Mouse (Mus musculus): Measurements from ENCODE around the gene Tnp2. TPM values are rescaled to one million over a fixed set of nuclear protein-coding genes. Genes with fewer than 3 reads are reported as not detected.

Tnp2 gene
- not detected in 2 replicates for polyA plus RNA-seq (2016; fragmentation: Nextera tagmentation; extraction: Ambion mirVana)

GRCm38 (mm10) chr16:10788271-10788670, at the start of gene Tnp2:
Gene Tnp2, minus strand, starts transcription at chr16:10788660.
- peaks cover 33% of the 10 kb centered on the region for H3K27me3 ChIP-seq (replicated peaks; ENCODE audit: low read depth, poor library complexity, severe bottlenecking)
- peak within 1 kb of the TSS; percentile 41; the same call in 1 of the 2 replicates for H3K27ac ChIP-seq (replicated peaks)
- H3K4me1 ChIP-seq, result peaks cover 51% of the 10 kb centered on the region
- no peak within 1 kb of the TSS for H3K4me3 ChIP-seq
- no peak for DNase-seq (ENCODE audit: low spot score)
- no peaks in the 10 kb centered on the region for H3K9me3 ChIP-seq
- 53% methylated on average over 16 of the region's 16 CpGs for WGBS
- H3K36me3 ChIP-seq (replicated peaks), result no peaks in the 10 kb centered on the region

- Histone ChIP-seq H3K27me3 (replicated peaks; ENCODE audit: low read depth, poor library complexity, severe bottlenecking) (peaks cover 6% of the 10 kb centered on the region), H3K4me1 (peaks cover 43% of the 10 kb centered on the region), H3K4me3 (no peak overlapping the region), H3K27ac (replicated peaks) (no peak overlapping the region; the same call in 1 of the 2 replicates), H3K9me3 (no peaks in the 10 kb centered on the region), H3K36me3 (replicated peaks) (peaks cover 25% of the 10 kb centered on the region)
- WGBS, result 77% methylated on average over 1 of the region's 1 CpGs
- DNase-seq (ENCODE audit: low spot score), result no peak
Measured at GRCm38 (mm10) chr16:10837903-10838302, 49.4 kb upstream of the Tnp2 start.

GRCm38 (mm10) chr16:10837250-10837649, 48.8 kb upstream of the Tnp2 start:
- H3K36me3 ChIP-seq (replicated peaks), result peaks cover 25% of the 10 kb centered on the region
- no peak for DNase-seq (ENCODE audit: low spot score)
- no peak overlapping the region for H3K4me3 ChIP-seq
- H3K27ac ChIP-seq (replicated peaks), result no peak overlapping the region
- no peaks in the 10 kb centered on the region for H3K9me3 ChIP-seq
- WGBS, result 91% methylated on average over 3 of the region's 3 CpGs
- peaks cover 43% of the 10 kb centered on the region for H3K4me1 ChIP-seq
- H3K27me3 ChIP-seq (replicated peaks; ENCODE audit: low read depth, poor library complexity, severe bottlenecking), result peaks cover 6% of the 10 kb centered on the region

- Histone ChIP-seq H3K27ac (replicated peaks) (no peak overlapping the region), H3K4me1 (peaks cover 43% of the 10 kb centered on the region), H3K36me3 (replicated peaks) (peaks cover 24% of the 10 kb centered on the region), H3K27me3 (replicated peaks; ENCODE audit: low read depth, poor library complexity, severe bottlenecking) (peaks cover 6% of the 10 kb centered on the region), H3K4me3 (no peak overlapping the region), H3K9me3 (no peaks in the 10 kb centered on the region)
- WGBS, result 93% methylated on average over 3 of the region's 3 CpGs
- no peak for DNase-seq (ENCODE audit: low spot score)
Measured at GRCm38 (mm10) chr16:10836388-10836787, 47.9 kb upstream of the Tnp2 start.

- Histone ChIP-seq H3K4me3 (peak within 1 kb of the TSS; percentile 77), H3K4me1 (peaks cover 43% of the 10 kb centered on the region), H3K27ac (replicated peaks) (peak within 1 kb of the TSS; percentile 95), H3K36me3 (replicated peaks) (peaks cover 10% of the 10 kb centered on the region), H3K9me3 (no peaks in the 10 kb centered on the region), H3K27me3 (replicated peaks; ENCODE audit: low read depth, poor library complexity, severe bottlenecking) (peaks cover 6% of the 10 kb centered on the region)
- peak; percentile 93 for DNase-seq (ENCODE audit: low spot score)
- under 1% methylated on average over 69 of the region's 69 CpGs for WGBS
Measured at GRCm38 (mm10) chr16:10834911-10835587, 46.6 kb upstream of the Tnp2 start, which contains the start of gene Rmi2. Gene Rmi2, plus strand, starts transcription at chr16:10835059.

- H3K27me3 ChIP-seq (replicated peaks; ENCODE audit: low read depth, poor library complexity, severe bottlenecking), result peaks cover 6% of the 10 kb centered on the region
- H3K9me3 ChIP-seq, result no peaks in the 10 kb centered on the region
- H3K4me3 ChIP-seq, result peak overlapping the region; percentile 77
- WGBS, result 13% methylated on average over 12 of the region's 12 CpGs
- H3K36me3 ChIP-seq (replicated peaks), result peaks cover 5% of the 10 kb centered on the region; the same call in 1 of the 2 replicates
- H3K27ac ChIP-seq (replicated peaks), result peak overlapping the region; percentile 95; the same call in 1 of the 2 replicates
- H3K4me1 ChIP-seq, result peaks cover 38% of the 10 kb centered on the region
- DNase-seq (ENCODE audit: low spot score), result no peak
Measured at GRCm38 (mm10) chr16:10834542-10834910, 46.1 kb upstream of the Tnp2 start.

GRCm38 (mm10) chr16:10828461-10828805, 40.0 kb upstream of the Tnp2 start:
- no peaks in the 10 kb centered on the region; the same call in 1 of the 2 replicates for H3K9me3 ChIP-seq
- H3K36me3 ChIP-seq (replicated peaks), result no peaks in the 10 kb centered on the region
- H3K4me3 ChIP-seq, result no peak overlapping the region
- H3K4me1 ChIP-seq, result peaks cover 10% of the 10 kb centered on the region; the same call in 1 of the 2 replicates
- no peak overlapping the region for H3K27ac ChIP-seq (replicated peaks)
- no peaks in the 10 kb centered on the region; the same call in 1 of the 2 replicates for H3K27me3 ChIP-seq (replicated peaks; ENCODE audit: low read depth, poor library complexity, severe bottlenecking)
- WGBS, result 76% methylated on average over 4 of the region's 4 CpGs
- no peak for DNase-seq (ENCODE audit: low spot score)

GRCm38 (mm10) chr16:10827766-10828460, 39.5 kb upstream of the Tnp2 start:
- H3K36me3 ChIP-seq (replicated peaks), result no peaks in the 10 kb centered on the region
- H3K4me1 ChIP-seq, result peaks cover 10% of the 10 kb centered on the region; the same call in 1 of the 2 replicates
- H3K4me3 ChIP-seq, result no peak overlapping the region
- no peaks in the 10 kb centered on the region for H3K27me3 ChIP-seq (replicated peaks; ENCODE audit: low read depth, poor library complexity, severe bottlenecking)
- no peaks in the 10 kb centered on the region; the same call in 1 of the 2 replicates for H3K9me3 ChIP-seq
- H3K27ac ChIP-seq (replicated peaks), result no peak overlapping the region
- 86% methylated on average over 7 of the region's 7 CpGs for WGBS
- no peak for DNase-seq (ENCODE audit: low spot score)

GRCm38 (mm10) chr16:10827269-10827668, 38.8 kb upstream of the Tnp2 start:
- Histone ChIP-seq H3K36me3 (replicated peaks) (no peaks in the 10 kb centered on the region), H3K27me3 (replicated peaks; ENCODE audit: low read depth, poor library complexity, severe bottlenecking) (no peaks in the 10 kb centered on the region), H3K4me1 (peaks cover 10% of the 10 kb centered on the region; the same call in 1 of the 2 replicates), H3K4me3 (no peak overlapping the region), H3K27ac (replicated peaks) (no peak overlapping the region), H3K9me3 (no peaks in the 10 kb centered on the region; the same call in 1 of the 2 replicates)
- 90% methylated on average over 9 of the region's 9 CpGs for WGBS
- DNase-seq (ENCODE audit: low spot score), result no peak

- Histone ChIP-seq H3K4me1 (peaks cover 15% of the 10 kb centered on the region; the same call in 1 of the 2 replicates), H3K27me3 (replicated peaks; ENCODE audit: low read depth, poor library complexity, severe bottlenecking) (no peaks in the 10 kb centered on the region), H3K4me3 (no peak overlapping the region), H3K27ac (replicated peaks) (no peak overlapping the region), H3K36me3 (replicated peaks) (no peaks in the 10 kb centered on the region), H3K9me3 (no peaks in the 10 kb centered on the region; the same call in 1 of the 2 replicates)
- DNase-seq (ENCODE audit: low spot score), result no peak
- 88% methylated on average over 4 of the region's 4 CpGs for WGBS
Measured at GRCm38 (mm10) chr16:10825840-10826239, 37.4 kb upstream of the Tnp2 start.

- Histone ChIP-seq H3K4me3 (no peak overlapping the region), H3K27me3 (replicated peaks; ENCODE audit: low read depth, poor library complexity, severe bottlenecking) (no peaks in the 10 kb centered on the region), H3K4me1 (peaks cover 15% of the 10 kb centered on the region; the same call in 1 of the 2 replicates), H3K27ac (replicated peaks) (no peak overlapping the region), H3K9me3 (no peaks in the 10 kb centered on the region; the same call in 1 of the 2 replicates), H3K36me3 (replicated peaks) (no peaks in the 10 kb centered on the region)
- WGBS, result 85% methylated on average over 1 of the region's 1 CpGs
- no peak for DNase-seq (ENCODE audit: low spot score)
Measured at GRCm38 (mm10) chr16:10824536-10824935, 36.1 kb upstream of the Tnp2 start.

- 77% methylated on average over 4 of the region's 4 CpGs for WGBS
Measured at GRCm38 (mm10) chr16:10821387-10821786, 32.9 kb upstream of the Tnp2 start.

More at GRCm38 (mm10) chr16:10821387-10821786, 32.9 kb upstream of the Tnp2 start:
- Histone ChIP-seq H3K4me3 (no peak overlapping the region), H3K4me1 (peaks cover 15% of the 10 kb centered on the region; the same call in 1 of the 2 replicates), H3K27me3 (replicated peaks; ENCODE audit: low read depth, poor library complexity, severe bottlenecking) (no peaks in the 10 kb centered on the region), H3K36me3 (replicated peaks) (no peaks in the 10 kb centered on the region), H3K27ac (replicated peaks) (no peak overlapping the region), H3K9me3 (no peaks in the 10 kb centered on the region; the same call in 1 of the 2 replicates)
- DNase-seq (ENCODE audit: low spot score), result no peak
